Mouse (Mus musculus) spleen, adult 2 months (tissue): ENCODE results near the gene Adh4. TPM values are rescaled to one million over a fixed set of nuclear protein-coding genes. Genes with fewer than 3 reads are reported as not detected.

Experiments used
- DNase-seq, 2 experiments: peaks; one replicate each; pipeline versions ENCODE4 v3.0.0 to v3.0.0-alpha.2; 2012 to 2021; ENCODE audit warnings: low spot score in 2 of 2, low read depth in 1 of 2
- H3K27ac ChIP-seq: fragments of 200-500 bp; 2 replicates; pipeline ENCODE4 v1.5.1; 2012; ENCODE audit warnings: low read length, inconsistent platforms; ENCODE audit not compliant: insufficient read depth
- H3K27me3 ChIP-seq: fragments of 200-500 bp; 2 replicates; pipeline ENCODE4 v1.6.1; 2012; ENCODE audit warnings: mild to moderate bottlenecking, moderate library complexity, low read length, inconsistent platforms; ENCODE audit not compliant: control insufficient read depth, insufficient read depth
- H3K36me3 ChIP-seq: fragments of 200-500 bp; 2 replicates; pipeline ENCODE4 v1.6.1; 2012; ENCODE audit warnings: mild to moderate bottlenecking, low read length, inconsistent platforms; ENCODE audit not compliant: control insufficient read depth, insufficient read depth
- H3K4me1 ChIP-seq: fragments of 200-500 bp; 2 replicates; pipeline ENCODE4 v1.6.1; 2011; ENCODE audit warnings: inconsistent platforms; ENCODE audit not compliant: control insufficient read depth, insufficient read depth, insufficient read length
- H3K4me3 ChIP-seq: fragments of 200-500 bp; 2 replicates; pipeline ENCODE4 v1.5.1; 2011; ENCODE audit warnings: mild to moderate bottlenecking, inconsistent platforms; ENCODE audit not compliant: insufficient read depth, insufficient read length; ENCODE audit errors: extremely low read depth
- CTCF ChIP-seq: fragments of 200-500 bp; IDR thresholded peaks from 2 replicates; pipeline ENCODE4 v1.5.1; 2011; ENCODE audit warnings: mild to moderate bottlenecking, inconsistent platforms; ENCODE audit not compliant: insufficient read depth, insufficient read length, insufficient replicate concordance; ENCODE audit errors: extremely low read depth
- POLR2A ChIP-seq: fragments of 200-500 bp; IDR thresholded peaks from 2 replicates; pipeline ENCODE4 v1.6.1; 2011; ENCODE audit warnings: low read depth, low read length, inconsistent platforms
- WGBS: fragments of 180-500 bp; shearing (Covaris S2); methylation state at CpG from one replicate; pipeline ENCODE4 v1.1.7; 2018; 5-methylcytosine and 5-hydroxymethylcytosine counted together
- polyA plus RNA-seq: library from polyadenylated mRNA; depleted of rRNA; stranded (reverse); fragments of >200 nt; gene quantifications from 2 replicates; pipeline ENCODE4 v1.2.3, GENCODE M21; 2012; rRNA removed

Adh4 gene
- polyA plus RNA-seq, 1 experiment = not detected

DNA sequence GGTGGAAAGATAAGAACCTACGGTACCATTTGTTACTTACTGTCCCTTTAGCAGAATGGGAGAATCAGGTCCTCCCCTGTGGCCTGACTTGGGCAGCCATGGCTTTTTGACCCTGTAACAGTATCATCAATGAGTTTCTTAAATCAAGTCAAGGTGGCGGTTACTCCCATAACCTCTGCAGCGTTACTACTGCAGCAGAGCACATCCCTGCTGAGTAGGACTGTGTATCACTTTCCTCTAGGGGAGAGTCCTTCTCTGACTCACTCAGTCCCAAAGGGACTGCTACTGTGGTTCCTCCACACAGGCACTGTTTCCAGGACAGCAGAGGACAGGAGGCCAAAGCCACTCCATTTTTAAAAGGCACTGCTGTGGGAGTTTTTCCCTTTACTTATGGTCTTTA lies 55.8 kb downstream of the Adh4 start:
- H3K27ac ChIP-seq = no peak overlapping the region
- no peak overlapping the region for H3K4me3 ChIP-seq
- H3K36me3 ChIP-seq = peaks cover 33% of the 10 kb centered on the region
- no peaks in the 10 kb centered on the region for H3K27me3 ChIP-seq
- DNase-seq = no peak
- no peaks in the 10 kb centered on the region for H3K4me1 ChIP-seq
- TF ChIP-seq POLR2A (no peak), CTCF (no peak)
- WGBS = 92% methylated on average over 3 of the region's 3 CpGs

DNA sequence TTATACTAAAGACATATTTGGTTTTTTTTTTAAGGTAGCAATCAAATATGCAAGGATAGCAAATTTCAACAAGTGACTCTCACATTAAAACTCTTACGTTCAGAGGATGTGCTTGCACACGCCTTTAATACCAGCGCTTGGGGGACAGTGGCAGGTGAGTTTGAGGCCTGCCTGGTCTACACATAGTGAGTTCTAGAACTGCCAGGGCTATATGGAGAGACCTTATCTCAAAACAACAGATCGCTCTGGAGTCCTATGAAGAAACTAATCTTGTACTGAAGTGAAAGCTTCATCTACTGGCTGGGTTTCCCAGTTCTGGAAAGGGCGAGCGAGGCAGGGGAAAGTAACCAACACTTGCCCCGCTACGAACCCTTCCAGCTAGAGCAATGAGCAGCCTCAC lies 64.2 kb downstream of the Adh4 start:
- Histone ChIP-seq H3K27ac (no peak overlapping the region), H3K4me3 (no peak overlapping the region), H3K36me3 (peaks cover 14% of the 10 kb centered on the region; the same call in 1 of the 2 replicates), H3K4me1 (0 out of 2 replicates have a peak, but pooled peaks cover under 1% of the 10 kb centered on the region), H3K27me3 (no peaks in the 10 kb centered on the region)
- 87% methylated on average over 8 of the region's 8 CpGs for WGBS
- TF ChIP-seq CTCF = no peak
- no peak for TF ChIP-seq POLR2A
- DNase-seq = no peak

Other genes with a start within 250 kb of the Adh4 start
- gene 4930579F01Rik, start 221.6 kb upstream of the Adh4 start, polyA plus RNA-seq = not detected in 2 replicates
- not detected in 2 replicates for gene Adh7, start 197.7 kb upstream of the Adh4 start, polyA plus RNA-seq
- gene Adh1, start 154.5 kb upstream of the Adh4 start, polyA plus RNA-seq = 1.8 and 1.9 TPM in 2 replicates
- not detected in 2 replicates for gene Adh6a, start 102.2 kb upstream of the Adh4 start, polyA plus RNA-seq
- gene Adh6b, start 73.7 kb upstream of the Adh4 start, polyA plus RNA-seq = not detected in 2 replicates
- 15.1 and 15.4 TPM in 2 replicates for gene Adh5, start 27.6 kb downstream of the Adh4 start, polyA plus RNA-seq
- 6.6 and 8.5 TPM in 2 replicates for gene Metap1, start 74.0 kb downstream of the Adh4 start, polyA plus RNA-seq
- 5.3 and 7.7 TPM in 2 replicates for gene Eif4e, start 110.7 kb downstream of the Adh4 start, polyA plus RNA-seq